Mouse (Mus musculus) forebrain, embryonic 12.5 days (tissue): ENCODE data around the gene AU015836. TPM values are rescaled to one million over a fixed set of nuclear protein-coding genes. Genes with fewer than 3 reads are reported as not detected.

Experiments used
- ATAC-seq: fragments of 200-750 bp; cut with Nextera tagmentation; 2 replicates; pipeline ENCODE4 v1.8.0; 2017; ENCODE audit warnings: moderate TSS enrichment; ENCODE audit not compliant: low FRiP score
- H3K27ac ChIP-seq: fragments of 300-500 bp; sonication (generic); 2 replicates; pipeline ENCODE4 v1.5.1; 2016; ENCODE audit warnings: mild to moderate bottlenecking
- H3K27me3 ChIP-seq: fragments of 300-500 bp; sonication (generic); 2 replicates; pipeline ENCODE4 v1.6.1; 2016; ENCODE audit warnings: mild to moderate bottlenecking
- H3K36me3 ChIP-seq: fragments of 300-500 bp; sonication (generic); replicated peaks from 2 replicates; pipeline ENCODE4 v1.6.1; 2016; ENCODE audit warnings: mild to moderate bottlenecking
- H3K4me1 ChIP-seq: fragments of 300-500 bp; sonication (generic); 2 replicates; pipeline ENCODE4 v1.6.1; 2016
- H3K4me2 ChIP-seq: fragments of 300-500 bp; sonication (generic); 2 replicates; pipeline ENCODE4 v1.6.1; 2016; ENCODE audit warnings: mild to moderate bottlenecking, moderate library complexity
- H3K4me3 ChIP-seq: fragments of 300-500 bp; sonication (generic); replicated peaks from 2 replicates; pipeline ENCODE4 v1.5.1; 2016; ENCODE audit warnings: mild to moderate bottlenecking
- H3K9ac ChIP-seq: fragments of 300-500 bp; sonication (generic); 2 replicates; pipeline ENCODE4 v1.6.1; 2016; ENCODE audit warnings: mild to moderate bottlenecking
- H3K9me3 ChIP-seq: fragments of 300-500 bp; sonication (generic); 2 replicates; pipeline ENCODE4 v1.6.1; 2016
- WGBS: fragments of 180-500 bp; shearing (Covaris S2); methylation state at CpG from one replicate; pipeline ENCODE4 v1.1.7; 2016; 5-methylcytosine and 5-hydroxymethylcytosine counted together
- polyA plus RNA-seq: library from polyadenylated mRNA; unstranded; fragments of >200 nt; fragmentation: Nextera tagmentation; extraction: Ambion mirVana; gene quantifications from 2 replicates; pipeline ENCODE4 v1.2.1, GENCODE M21; 2016

AU015836 gene
- polyA plus RNA-seq, 1 experiment from 2014 or later = not detected

DNA sequence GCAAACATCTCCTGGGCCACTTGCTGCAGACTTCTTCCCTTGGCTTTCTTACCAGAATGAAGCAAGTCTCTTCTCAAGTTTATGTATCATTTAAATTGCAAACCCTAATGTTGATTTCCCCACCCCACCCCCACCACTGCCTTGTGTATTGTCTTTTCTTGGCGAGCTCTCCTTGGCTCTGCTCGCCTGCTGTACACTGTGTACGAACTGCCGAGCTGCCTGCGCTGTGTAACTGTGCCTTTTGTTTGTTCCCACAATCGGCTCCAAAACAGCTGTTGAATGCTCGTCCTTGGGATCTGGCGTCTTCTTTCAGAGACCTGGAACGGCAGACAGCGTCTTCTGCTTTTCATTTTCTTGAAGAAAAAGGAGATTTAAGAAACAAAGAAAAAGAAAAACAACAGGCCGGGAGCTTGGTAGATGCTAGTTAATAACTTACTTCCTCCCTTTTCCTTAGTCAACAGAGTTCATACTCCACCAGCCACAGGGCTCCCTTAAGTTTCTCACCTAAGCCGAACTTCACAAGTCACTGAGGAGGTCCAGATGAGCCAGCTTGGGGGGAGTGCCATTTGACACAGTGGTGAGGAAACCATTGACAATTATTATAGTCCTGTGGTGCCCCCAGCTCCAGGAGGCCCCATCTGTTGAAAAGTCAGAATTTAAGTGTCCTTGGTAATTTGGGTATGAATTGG, 44.2 kb downstream of the AU015836 start:
- Histone ChIP-seq H3K27me3 (peaks cover 63% of the 10 kb centered on the region), H3K4me3 (no peak overlapping the region), H3K9me3 (no peaks in the 10 kb centered on the region), H3K36me3 (no peaks in the 10 kb centered on the region), H3K4me1 (no peaks in the 10 kb centered on the region; the same call in 1 of the 2 replicates), H3K9ac (no peak overlapping the region), H3K27ac (no peak overlapping the region), H3K4me2 (peak overlapping the region; percentile 38)
- 30% methylated on average over 12 of the region's 12 CpGs for WGBS
- peak; percentile 57; the same call in 1 of the 2 replicates for ATAC-seq

DNA sequence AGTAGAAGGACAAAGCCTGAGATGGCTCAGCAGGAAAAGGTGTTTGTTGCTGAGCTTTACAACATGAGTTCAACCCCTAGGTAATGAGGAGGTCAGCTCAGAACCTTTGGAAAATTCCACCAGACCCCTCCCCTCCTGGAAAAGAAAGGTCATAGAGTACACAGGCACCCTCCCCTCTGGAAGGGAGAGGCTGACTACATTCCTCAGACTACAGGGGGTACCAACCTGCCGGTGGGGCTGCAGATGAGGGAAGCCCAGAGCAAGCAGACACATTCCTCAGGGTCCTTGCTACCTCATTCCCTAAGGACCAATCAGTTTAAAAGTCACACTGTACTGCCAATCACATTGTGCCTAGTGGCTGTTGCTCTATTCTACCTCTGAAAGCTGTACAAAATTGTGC, 48.4 kb downstream of the AU015836 start:
- Histone ChIP-seq H3K36me3 (no peaks in the 10 kb centered on the region), H3K4me1 (no peaks in the 10 kb centered on the region; the same call in 1 of the 2 replicates), H3K9ac (no peak overlapping the region), H3K4me3 (no peak overlapping the region), H3K9me3 (no peaks in the 10 kb centered on the region), H3K27ac (no peak overlapping the region), H3K27me3 (peaks cover 47% of the 10 kb centered on the region), H3K4me2 (no peak overlapping the region)
- no peak for ATAC-seq
- 25% methylated on average over 1 of the region's 1 CpGs for WGBS

GRCm38 (mm10) chrX:94022264-94022874, 53.9 kb downstream of the AU015836 start:
- Histone ChIP-seq H3K4me3 (no peak overlapping the region), H3K27me3 (peaks cover 32% of the 10 kb centered on the region), H3K36me3 (no peaks in the 10 kb centered on the region), H3K27ac (no peak overlapping the region), H3K9ac (no peak overlapping the region), H3K4me2 (no peak overlapping the region), H3K4me1 (no peaks in the 10 kb centered on the region), H3K9me3 (no peaks in the 10 kb centered on the region)
- WGBS = 54% methylated on average over 5 of the region's 5 CpGs
- no peak; the same call in 1 of the 2 replicates for ATAC-seq

Other genes starting within 250 kb of the AU015836 start
- 48.6 and 54.4 TPM in 2 replicates for gene Pdk3, start 136.5 kb upstream of the AU015836 start, polyA plus RNA-seq
- gene Zfx, start 155.0 kb downstream of the AU015836 start, polyA plus RNA-seq = 34.1 and 34.8 TPM in 2 replicates
- 109 and 114 TPM in 2 replicates for gene Eif2s3x, start 244.2 kb downstream of the AU015836 start, polyA plus RNA-seq